Comparison of ENCODE assay signal across 15 mouse cellular contexts in the genomic region with DNA sequence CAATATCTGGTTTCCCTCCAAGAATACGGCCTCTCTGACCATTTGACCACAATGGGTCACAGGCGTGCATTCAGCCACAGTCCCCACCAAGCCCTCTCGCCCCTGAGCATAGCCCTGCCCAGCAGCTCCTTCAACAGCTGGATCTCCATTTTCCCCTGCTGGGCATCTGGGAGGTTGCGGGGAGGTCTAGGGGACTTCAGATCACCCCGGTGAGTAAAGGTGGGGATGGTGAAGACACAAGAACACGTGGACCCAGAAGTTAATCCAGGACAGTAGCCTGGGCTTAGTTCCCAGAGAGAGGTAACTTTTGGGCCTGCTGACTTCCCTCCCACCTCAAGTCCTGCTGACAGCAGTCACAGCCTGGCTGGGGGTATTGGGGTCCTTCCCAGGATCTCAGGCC. TPM values are rescaled to one million over a fixed set of nuclear protein-coding genes. Genes with fewer than 3 reads are reported as not detected.
"Had no signal": no experiment of that assay in that cellular context is flagged by ENCODE, and none has a peak within 500 bp of the region (broad histone marks: within the 10 kb centered on the region; RNA-seq: fewer than 3 reads in every experiment).

No protein-coding gene starts in this region.

- H3K4me2 ChIP-seq: limb, embryonic 13.5 days; midbrain, embryonic 13.5 days had no signal

- DNase-seq: kidney, postnatal 14 days; left cerebral cortex, postnatal 4 days; lung, adult 18-20 months; lung, postnatal 36 days; right cerebral cortex, adult 18-20 months; right cerebral cortex, postnatal 25 days had no signal

- H3K4me3 ChIP-seq: limb, embryonic 13.5 days; midbrain, embryonic 13.5 days had no signal

- H3K36me3 ChIP-seq: limb, embryonic 13.5 days; midbrain, embryonic 13.5 days had no signal

- H3K9me3 ChIP-seq: limb, embryonic 13.5 days; midbrain, embryonic 13.5 days had no signal

- ATAC-seq: midbrain, embryonic 13.5 days had no signal

- H3K9ac ChIP-seq: limb, embryonic 13.5 days; liver, embryonic 14.5 days; midbrain, embryonic 13.5 days had no signal

- H3K27ac ChIP-seq: limb, embryonic 13.5 days; liver, embryonic 14.5 days; midbrain, embryonic 13.5 days had no signal

RNA-seq across cellular contexts. Expression of a gene that starts 5.5 kb away (rescaled TPM):
- total RNA-seq: left cerebral cortex, postnatal 4 days; megakaryocyte progenitor cell, adult 5-6 weeks had no signal
- polyA plus RNA-seq: liver, adult 2 months; small intestine, adult 2 months had no signal

RNA-seq across cellular contexts. Expression of a gene that starts 34.4 kb away (rescaled TPM):
- total RNA-seq: liver, adult 2 months; midbrain, postnatal 0 days had no signal
- polyA plus RNA-seq: large intestine, adult 2 months; limb, embryonic 13.5 days; liver, adult 2 months; midbrain, embryonic 13.5 days; midbrain, postnatal 0 days; stomach, embryonic 16.5 days had no signal
